Mouse (Mus musculus): Measurements from ENCODE around the gene Tcf23. TPM values are rescaled to one million over a fixed set of nuclear protein-coding genes. Genes with fewer than 3 reads are reported as not detected.

Gene Tcf23
- polyA plus RNA-seq, 1 experiment from 2014 or later: not detected

- no peak for ATAC-seq
Observed at GRCm38 (mm10) chr5:30955751-30956150, 12.7 kb upstream of the Tcf23 start.

GRCm38 (mm10) chr5:30957891-30958290 is 10.6 kb upstream of the Tcf23 start:
- Histone ChIP-seq H3K9me3 (ENCODE audit: control insufficient read depth, low read length) (no peaks in the 10 kb centered on the region), H3K9ac (replicated peaks; ENCODE audit: low read depth, low read length) (no peak overlapping the region), H3K27ac (ENCODE audit: low read length) (no peak overlapping the region), H3K4me2 (ENCODE audit: low read length) (0 out of 2 replicates have a peak overlapping the region, but pooled peaks have one; percentile 11), H3K36me3 (ENCODE audit: control insufficient read depth, insufficient read depth) (peaks cover 32% of the 10 kb centered on the region), H3K4me3 (replicated peaks; ENCODE audit: low read length) (no peak overlapping the region), H3K27me3 (replicated peaks; ENCODE audit: control insufficient read depth, insufficient read depth, low read length) (no peaks in the 10 kb centered on the region; the same call in 1 of the 2 replicates), H3K4me1 (replicated peaks; ENCODE audit: control insufficient read depth, insufficient read depth, low read length) (peaks cover 23% of the 10 kb centered on the region)
- 89% methylated on average over 6 of the region's 6 CpGs for WGBS
- no peak for ATAC-seq

More at GRCm38 (mm10) chr5:30955751-30956150, 12.7 kb upstream of the Tcf23 start:
- no peak overlapping the region for H3K4me2 ChIP-seq (ENCODE audit: low read length)
- no peak overlapping the region for H3K4me3 ChIP-seq (replicated peaks; ENCODE audit: low read length)
- H3K36me3 ChIP-seq (ENCODE audit: control insufficient read depth, insufficient read depth): peaks cover 32% of the 10 kb centered on the region
- peaks cover 23% of the 10 kb centered on the region for H3K4me1 ChIP-seq (replicated peaks; ENCODE audit: control insufficient read depth, insufficient read depth, low read length)
- H3K9me3 ChIP-seq (ENCODE audit: control insufficient read depth, low read length): no peaks in the 10 kb centered on the region
- no peak overlapping the region for H3K9ac ChIP-seq (replicated peaks; ENCODE audit: low read depth, low read length)
- 93% methylated on average over 6 of the region's 6 CpGs for WGBS
- no peaks in the 10 kb centered on the region for H3K27me3 ChIP-seq (replicated peaks; ENCODE audit: control insufficient read depth, insufficient read depth, low read length)
- no peak overlapping the region for H3K27ac ChIP-seq (ENCODE audit: low read length)

GRCm38 (mm10) chr5:30959198-30959854 is 9.1 kb upstream of the Tcf23 start:
- Histone ChIP-seq H3K4me2 (ENCODE audit: low read length) (peak overlapping the region; percentile 63), H3K27me3 (replicated peaks; ENCODE audit: control insufficient read depth, insufficient read depth, low read length) (no peaks in the 10 kb centered on the region; the same call in 1 of the 2 replicates), H3K4me3 (replicated peaks; ENCODE audit: low read length) (peak overlapping the region; percentile 89), H3K9me3 (ENCODE audit: control insufficient read depth, low read length) (no peaks in the 10 kb centered on the region), H3K9ac (replicated peaks; ENCODE audit: low read depth, low read length) (peak overlapping the region; percentile 93), H3K36me3 (ENCODE audit: control insufficient read depth, insufficient read depth) (peaks cover 21% of the 10 kb centered on the region), H3K27ac (ENCODE audit: low read length) (no peak overlapping the region; the same call in 1 of the 2 replicates), H3K4me1 (replicated peaks; ENCODE audit: control insufficient read depth, insufficient read depth, low read length) (peaks cover 23% of the 10 kb centered on the region)
- ATAC-seq: no peak
- 39% methylated on average over 19 of the region's 19 CpGs for WGBS

GRCm38 (mm10) chr5:30959966-30960501 is 8.4 kb upstream of the Tcf23 start, which contains the start of gene Preb:
Gene Preb (minus strand): TSS chr5:30960361.
- H3K27ac ChIP-seq (ENCODE audit: low read length): peak within 1 kb of the TSS; percentile 91
- peak within 1 kb of the TSS; percentile 89 for H3K4me3 ChIP-seq (replicated peaks; ENCODE audit: low read length)
- peak within 1 kb of the TSS; percentile 93 for H3K9ac ChIP-seq (replicated peaks; ENCODE audit: low read depth, low read length)
- H3K4me2 ChIP-seq (ENCODE audit: low read length): peak within 1 kb of the TSS; percentile 69
- H3K36me3 ChIP-seq (ENCODE audit: control insufficient read depth, insufficient read depth): peaks cover 14% of the 10 kb centered on the region
- WGBS: under 1% methylated on average over 56 of the region's 56 CpGs
- ATAC-seq: peak; percentile 96
- no peaks in the 10 kb centered on the region; the same call in 1 of the 2 replicates for H3K27me3 ChIP-seq (replicated peaks; ENCODE audit: control insufficient read depth, insufficient read depth, low read length)
- peaks cover 23% of the 10 kb centered on the region for H3K4me1 ChIP-seq (replicated peaks; ENCODE audit: control insufficient read depth, insufficient read depth, low read length)
- H3K9me3 ChIP-seq (ENCODE audit: control insufficient read depth, low read length): no peaks in the 10 kb centered on the region

GRCm38 (mm10) chr5:30960814-30961213 is 7.6 kb upstream of the Tcf23 start:
- H3K9ac ChIP-seq (replicated peaks; ENCODE audit: low read depth, low read length): peak overlapping the region; percentile 93; the same call in 1 of the 2 replicates
- H3K4me3 ChIP-seq (replicated peaks; ENCODE audit: low read length): peak overlapping the region; percentile 89; the same call in 1 of the 2 replicates
- no peaks in the 10 kb centered on the region for H3K9me3 ChIP-seq (ENCODE audit: control insufficient read depth, low read length)
- no peaks in the 10 kb centered on the region; the same call in 1 of the 2 replicates for H3K27me3 ChIP-seq (replicated peaks; ENCODE audit: control insufficient read depth, insufficient read depth, low read length)
- 87% methylated on average over 2 of the region's 2 CpGs for WGBS
- peak overlapping the region; percentile 69 for H3K4me2 ChIP-seq (ENCODE audit: low read length)
- no peak overlapping the region for H3K27ac ChIP-seq (ENCODE audit: low read length)
- peaks cover 23% of the 10 kb centered on the region for H3K4me1 ChIP-seq (replicated peaks; ENCODE audit: control insufficient read depth, insufficient read depth, low read length)
- H3K36me3 ChIP-seq (ENCODE audit: control insufficient read depth, insufficient read depth): peaks cover 8% of the 10 kb centered on the region
- ATAC-seq: no peak

GRCm38 (mm10) chr5:30961545-30962505 is 6.6 kb upstream of the Tcf23 start:
- Histone ChIP-seq H3K9ac (replicated peaks; ENCODE audit: low read depth, low read length) (no peak overlapping the region), H3K9me3 (ENCODE audit: control insufficient read depth, low read length) (no peaks in the 10 kb centered on the region), H3K27ac (ENCODE audit: low read length) (no peak overlapping the region), H3K36me3 (ENCODE audit: control insufficient read depth, insufficient read depth) (peaks cover 8% of the 10 kb centered on the region), H3K4me3 (replicated peaks; ENCODE audit: low read length) (no peak overlapping the region), H3K4me1 (replicated peaks; ENCODE audit: control insufficient read depth, insufficient read depth, low read length) (peaks cover 23% of the 10 kb centered on the region), H3K27me3 (replicated peaks; ENCODE audit: control insufficient read depth, insufficient read depth, low read length) (no peaks in the 10 kb centered on the region; the same call in 1 of the 2 replicates), H3K4me2 (ENCODE audit: low read length) (no peak overlapping the region)
- WGBS: 87% methylated on average over 10 of the region's 10 CpGs
- no peak for ATAC-seq

GRCm38 (mm10) chr5:30963916-30964315 is 4.5 kb upstream of the Tcf23 start:
- Histone ChIP-seq H3K4me2 (ENCODE audit: low read length) (no peak overlapping the region), H3K9me3 (ENCODE audit: control insufficient read depth, low read length) (no peaks in the 10 kb centered on the region), H3K27ac (ENCODE audit: low read length) (no peak overlapping the region), H3K36me3 (ENCODE audit: control insufficient read depth, insufficient read depth) (no peaks in the 10 kb centered on the region), H3K9ac (replicated peaks; ENCODE audit: low read depth, low read length) (no peak overlapping the region), H3K4me1 (replicated peaks; ENCODE audit: control insufficient read depth, insufficient read depth, low read length) (peaks cover 8% of the 10 kb centered on the region), H3K27me3 (replicated peaks; ENCODE audit: control insufficient read depth, insufficient read depth, low read length) (no peaks in the 10 kb centered on the region; the same call in 1 of the 2 replicates), H3K4me3 (replicated peaks; ENCODE audit: low read length) (no peak overlapping the region)
- ATAC-seq: no peak
- WGBS: 66% methylated on average over 3 of the region's 3 CpGs

GRCm38 (mm10) chr5:30966189-30966588 is 2.3 kb upstream of the Tcf23 start:
- Histone ChIP-seq H3K9ac (replicated peaks; ENCODE audit: low read depth, low read length) (no peak overlapping the region), H3K27ac (ENCODE audit: low read length) (no peak overlapping the region), H3K4me3 (replicated peaks; ENCODE audit: low read length) (no peak overlapping the region), H3K36me3 (ENCODE audit: control insufficient read depth, insufficient read depth) (no peaks in the 10 kb centered on the region), H3K4me1 (replicated peaks; ENCODE audit: control insufficient read depth, insufficient read depth, low read length) (no peaks in the 10 kb centered on the region), H3K9me3 (ENCODE audit: control insufficient read depth, low read length) (no peaks in the 10 kb centered on the region), H3K27me3 (replicated peaks; ENCODE audit: control insufficient read depth, insufficient read depth, low read length) (no peaks in the 10 kb centered on the region; the same call in 1 of the 2 replicates), H3K4me2 (ENCODE audit: low read length) (no peak overlapping the region)
- WGBS: 88% methylated on average over 4 of the region's 4 CpGs
- no peak for ATAC-seq

- Histone ChIP-seq H3K4me2 (ENCODE audit: low read length) (no peak overlapping the region), H3K27me3 (replicated peaks; ENCODE audit: control insufficient read depth, insufficient read depth, low read length) (no peaks in the 10 kb centered on the region), H3K4me3 (replicated peaks; ENCODE audit: low read length) (no peak overlapping the region), H3K27ac (ENCODE audit: low read length) (no peak overlapping the region), H3K9me3 (ENCODE audit: control insufficient read depth, low read length) (no peaks in the 10 kb centered on the region), H3K9ac (replicated peaks; ENCODE audit: low read depth, low read length) (no peak overlapping the region), H3K4me1 (replicated peaks; ENCODE audit: control insufficient read depth, insufficient read depth, low read length) (no peaks in the 10 kb centered on the region), H3K36me3 (ENCODE audit: control insufficient read depth, insufficient read depth) (no peaks in the 10 kb centered on the region)
- WGBS: 80% methylated on average over 2 of the region's 2 CpGs
- ATAC-seq: no peak
Observed at GRCm38 (mm10) chr5:30969440-30969839, 978 bp downstream of the Tcf23 start.
